Comparison of ENCODE assay signal across 9 mouse cellular contexts in genomic region chr11:57617526-57618264, GRCm38 (mm10). TPM values are rescaled to one million over a fixed set of nuclear protein-coding genes. Genes with fewer than 3 reads are reported as not detected.
DNase-seq lines count a peak whose midpoint lies in the region; ATAC-seq and TF ChIP-seq lines count a peak whose summit lies in the region.
"Had no signal": no experiment of that assay in that cellular context is flagged by ENCODE, and none has a peak within 500 bp of the region (broad histone marks: within the 10 kb centered on the region; RNA-seq: fewer than 3 reads in every experiment).

No protein-coding gene starts in this region.

- H3K27ac ChIP-seq in kidney, embryonic 15.5 days: no peak overlapping the region
- H3K27ac ChIP-seq in midbrain, embryonic 11.5 days (ENCODE audit: low read depth, low read length): no peak overlapping the region
- no peak overlapping the region for H3K27ac ChIP-seq in thymus, adult 2 months (ENCODE audit: control insufficient read depth, insufficient read depth, low read length)

- H3K4me3 ChIP-seq in kidney, embryonic 15.5 days (replicated peaks): no peak overlapping the region
- no peak overlapping the region for H3K4me3 ChIP-seq in midbrain, embryonic 11.5 days (ENCODE audit: low read depth, low read length)
- H3K4me3 ChIP-seq in thymus, adult 2 months (ENCODE audit: control insufficient read depth, insufficient read depth, low read length): no peak overlapping the region
- H3K4me3 ChIP-seq: megakaryocyte, embryonic 14.5 days had no signal

- no peak overlapping the region for H3K4me2 ChIP-seq in kidney, embryonic 15.5 days
- H3K4me2 ChIP-seq in midbrain, embryonic 11.5 days: no peak overlapping the region

- ATAC-seq in kidney, embryonic 15.5 days (replicated peaks; ENCODE audit: low FRiP score): no peak
- peak; percentile 19; the same call in 1 of the 2 replicates for ATAC-seq in midbrain, embryonic 11.5 days (ENCODE audit: low FRiP score)

- H3K9ac ChIP-seq in kidney, embryonic 15.5 days: no peak overlapping the region
- no peak overlapping the region for H3K9ac ChIP-seq in midbrain, embryonic 11.5 days (ENCODE audit: low read length)

- no peaks in the 10 kb centered on the region for H3K36me3 ChIP-seq in kidney, embryonic 15.5 days
- no peaks in the 10 kb centered on the region for H3K36me3 ChIP-seq in midbrain, embryonic 11.5 days (ENCODE audit: control insufficient read depth, insufficient read depth, low read length)
- no peaks in the 10 kb centered on the region for H3K36me3 ChIP-seq in thymus, adult 2 months (ENCODE audit: control insufficient read depth, insufficient read depth, low read length)

- H3K27me3 ChIP-seq in kidney, embryonic 15.5 days: no peaks in the 10 kb centered on the region
- H3K27me3 ChIP-seq in midbrain, embryonic 11.5 days (ENCODE audit: control insufficient read depth, insufficient read depth, low read length): no peaks in the 10 kb centered on the region; the same call in 1 of the 2 replicates
- no peaks in the 10 kb centered on the region for H3K27me3 ChIP-seq in thymus, adult 2 months (ENCODE audit: control insufficient read depth, insufficient read depth, low read length)

- TF ChIP-seq POLR2A in thymus, adult 2 months (IDR thresholded peaks at IDR 0.05; ENCODE audit: control insufficient read depth, extremely low read depth, insufficient read depth, low read length, poor library complexity): no peak

- peak; percentile 43; the same call in 1 of the 2 replicates for TF ChIP-seq CTCF in thymus, adult 2 months (IDR thresholded peaks at IDR 0.05; ENCODE audit: borderline replicate concordance, control insufficient read depth, extremely low read depth, insufficient read depth, low read length, poor library complexity)

- peaks cover 15% of the 10 kb centered on the region for H3K4me1 ChIP-seq in kidney, embryonic 15.5 days
- no peaks in the 10 kb centered on the region; the same call in 1 of the 2 replicates for H3K4me1 ChIP-seq in midbrain, embryonic 11.5 days (ENCODE audit: control insufficient read depth, insufficient read depth, low read length)
- no peaks in the 10 kb centered on the region; the same call in none of the 2 replicates for H3K4me1 ChIP-seq in thymus, adult 2 months (replicated peaks; ENCODE audit: control insufficient read depth, insufficient read depth, low read length)

- WGBS in kidney, embryonic 15.5 days: 25% methylated on average over 15 of the region's 15 CpGs
- 44% methylated on average over 15 of the region's 15 CpGs for WGBS in midbrain, embryonic 11.5 days
- WGBS in thymus, adult 2 months: 33% methylated on average over 15 of the region's 15 CpGs

- intact Hi-C loops in heart, postnatal 10 days (cut with DNase I): loop anchor here (1.0 to 5.0 kb wide), 4 partner anchors 27 to 161 kb away; partner anchors contain the start of gene Galnt10

- H3K9me3 ChIP-seq in kidney, embryonic 15.5 days (replicated peaks): no peaks in the 10 kb centered on the region
- no peaks in the 10 kb centered on the region for H3K9me3 ChIP-seq in midbrain, embryonic 11.5 days (ENCODE audit: control insufficient read depth, low read length)
- H3K9me3 ChIP-seq: megakaryocyte, embryonic 14.5 days had no signal

- DNase-seq in kidney, adult 11 months: peak; percentile 50
- DNase-seq in ZHBTc4 (ENCODE audit: low read depth, low spot score): peak; percentile 49
- DNase-seq in embryo, embryonic 9.5 days (ENCODE audit: extremely low spot score): peak; percentile 42
- DNase-seq in heart, postnatal 10 days: peak; percentile 67 to 68
- peak; percentile 26 to 36 for DNase-seq in left cerebral cortex, adult 18-20 months (ENCODE audit: low spot score in 2 of 2)
- DNase-seq in midbrain, embryonic 11.5 days (ENCODE audit: low spot score, missing footprints): peak; percentile 87
- peak; percentile 60 for DNase-seq in thymus, adult 2 months

RNA-seq across cellular contexts. Expression of gene Galnt10, which starts 27.5 kb away (rescaled TPM):
- 22.3 and 23.6 TPM in 2 replicates for polyA plus RNA-seq in kidney, embryonic 15.5 days (2015; fragmentation: Nextera tagmentation; extraction: Ambion mirVana)
- 10 to 100 TPM; 12.2 to 13.0 TPM for total RNA-seq in heart, postnatal 10 days (2021)
- total RNA-seq in left cerebral cortex, adult 18-20 months (2021): 1 to 10 TPM; 6.4 to 6.6 TPM
- 12.1 and 13.9 TPM in 2 replicates for polyA plus RNA-seq in midbrain, embryonic 11.5 days (2014; fragmentation: Nextera tagmentation; extraction: Ambion mirVana)
- polyA plus RNA-seq in thymus, adult 2 months (2012; rRNA removed): 28.0 and 48.9 TPM in 2 replicates

Comparison
In these comparisons a context has a peak if more than half of its experiments do, and no peak if none do; other contexts are left out.
1. DNase-seq: peak in every context shown above with its lines; median percentile 87 in midbrain, embryonic 11.5 days; 68 in heart, postnatal 10 days; 60 in thymus, adult 2 months; 50 in kidney, adult 11 months; 49 in ZHBTc4; 42 in embryo, embryonic 9.5 days; 31 in left cerebral cortex, adult 18-20 months.